In the genomic region with DNA sequence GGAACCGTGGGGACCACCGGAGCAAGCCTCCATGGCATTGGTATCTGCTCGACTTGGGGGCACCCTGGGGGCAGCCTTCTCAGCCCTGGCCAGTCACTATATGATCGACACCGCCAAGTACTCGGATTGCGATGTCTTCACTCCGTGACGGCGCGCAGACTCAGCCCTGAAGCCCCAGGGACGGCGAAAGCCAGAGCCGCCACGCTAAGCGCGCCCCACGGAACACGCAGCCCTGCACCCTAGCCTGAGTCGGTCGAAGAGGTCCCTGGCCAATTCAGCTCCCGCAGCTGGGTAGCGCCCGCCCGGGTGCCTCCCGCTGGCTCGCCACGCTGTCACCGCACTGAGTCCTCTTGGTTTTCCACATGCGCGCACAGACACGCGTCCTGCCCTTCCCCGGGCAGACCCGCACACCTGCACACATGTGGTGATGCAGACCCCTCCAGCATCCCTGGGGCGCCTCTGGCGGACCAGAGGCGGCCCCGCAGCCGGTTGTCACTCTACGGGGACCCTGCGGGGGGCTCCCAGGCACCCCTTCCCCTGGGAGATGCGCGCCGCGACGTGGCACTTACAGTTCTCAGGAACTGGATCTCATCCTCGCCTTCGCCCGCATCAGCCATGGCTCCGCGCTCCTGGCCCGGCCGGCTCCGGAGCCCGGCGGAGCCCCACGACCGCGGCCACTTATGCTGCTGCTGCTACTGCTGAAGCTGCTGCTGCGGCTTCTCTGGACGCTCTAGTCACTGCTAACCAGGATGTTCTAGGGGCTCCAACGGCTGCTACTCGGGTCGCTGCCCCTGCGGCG, we compare ENCODE assay signal across 8 mouse cellular contexts. TPM values are rescaled to one million over a fixed set of nuclear protein-coding genes. Genes with fewer than 3 reads are reported as not detected.
DNase-seq lines count a peak whose midpoint lies in the region; ATAC-seq and TF ChIP-seq lines count a peak whose summit lies in the region.

No protein-coding gene starts in this region.

- peak; percentile 23; the same call in 1 of the 2 replicates for TF ChIP-seq CTCF in brain, embryonic 14.5 days (IDR thresholded peaks at IDR 0.05; ENCODE audit: borderline replicate concordance, extremely low read depth, insufficient read depth, insufficient read length)

- H3K4me3 ChIP-seq in forebrain, embryonic 12.5 days (replicated peaks) = peak overlapping the region; percentile 72
- peak overlapping the region; percentile 66 for H3K4me3 ChIP-seq in intestine, embryonic 15.5 days (replicated peaks)
- peak overlapping the region; percentile 58 for H3K4me3 ChIP-seq in liver, embryonic 12.5 days

- peak overlapping the region; percentile 66 for H3K9ac ChIP-seq in forebrain, embryonic 12.5 days
- H3K9ac ChIP-seq in intestine, embryonic 15.5 days = peak overlapping the region; percentile 59
- no peak overlapping the region for H3K9ac ChIP-seq in liver, embryonic 12.5 days

- no peaks in the 10 kb centered on the region for H3K36me3 ChIP-seq in forebrain, embryonic 12.5 days (replicated peaks)
- H3K36me3 ChIP-seq in intestine, embryonic 15.5 days = no peaks in the 10 kb centered on the region
- H3K36me3 ChIP-seq in liver, embryonic 12.5 days = no peaks in the 10 kb centered on the region

- no peak for TF ChIP-seq POLR2A in brain, embryonic 14.5 days (IDR thresholded peaks at IDR 0.05; ENCODE audit: borderline replicate concordance, extremely low read depth, insufficient read depth, insufficient read length, poor library complexity, severe bottlenecking)

- H3K27me3 ChIP-seq in forebrain, embryonic 12.5 days = peaks cover 49% of the 10 kb centered on the region
- H3K27me3 ChIP-seq in intestine, embryonic 15.5 days (replicated peaks) = peaks cover 19% of the 10 kb centered on the region
- peaks cover 77% of the 10 kb centered on the region for H3K27me3 ChIP-seq in liver, embryonic 12.5 days (replicated peaks)

- peak; percentile 81 for ATAC-seq in forebrain, embryonic 12.5 days (ENCODE audit: low FRiP score)
- ATAC-seq in intestine, embryonic 15.5 days = peak; percentile 75
- peak; percentile 23 for ATAC-seq in liver, embryonic 12.5 days

- no peaks in the 10 kb centered on the region for H3K9me3 ChIP-seq in forebrain, embryonic 12.5 days
- H3K9me3 ChIP-seq in intestine, embryonic 15.5 days = no peaks in the 10 kb centered on the region
- H3K9me3 ChIP-seq in liver, embryonic 12.5 days (replicated peaks) = no peaks in the 10 kb centered on the region

- peak; percentile 26 for DNase-seq in layer of hippocampus, adult 11-12 months (ENCODE audit: low spot score)
- DNase-seq in layer of hippocampus, adult 9-10 months (ENCODE audit: low spot score) = no peak
- peak; percentile 64 for DNase-seq in brain, embryonic 14.5 days (ENCODE audit: low read depth)
- peak; percentile 10 for DNase-seq in ovary, postnatal 10 days (ENCODE audit: low spot score)
- no peak for DNase-seq in thymus, adult 18-20 months

- peak overlapping the region; percentile 98 for H3K4me2 ChIP-seq in forebrain, embryonic 12.5 days
- peak overlapping the region; percentile 98 for H3K4me2 ChIP-seq in intestine, embryonic 15.5 days (replicated peaks)
- H3K4me2 ChIP-seq in liver, embryonic 12.5 days = peak overlapping the region; percentile 81

- 0% methylated on average over 67 of the region's 67 CpGs for WGBS in forebrain, embryonic 12.5 days
- WGBS in intestine, embryonic 15.5 days = under 1% methylated on average over 67 of the region's 67 CpGs
- WGBS in liver, embryonic 12.5 days (ENCODE audit: insufficient replicate concordance) = 1% methylated on average over 67 of the region's 67 CpGs

- H3K27ac ChIP-seq in forebrain, embryonic 12.5 days = no peak overlapping the region
- H3K27ac ChIP-seq in intestine, embryonic 15.5 days = no peak overlapping the region
- H3K27ac ChIP-seq in liver, embryonic 12.5 days = no peak overlapping the region

- peaks cover 14% of the 10 kb centered on the region for H3K4me1 ChIP-seq in forebrain, embryonic 12.5 days
- peaks cover 8% of the 10 kb centered on the region; the same call in 1 of the 2 replicates for H3K4me1 ChIP-seq in intestine, embryonic 15.5 days (replicated peaks)
- peaks cover 19% of the 10 kb centered on the region for H3K4me1 ChIP-seq in liver, embryonic 12.5 days

RNA-seq across cellular contexts. Expression of gene Ryr2, which starts 0.7 kb away (rescaled TPM):
- polyA plus RNA-seq in brain, embryonic 14.5 days (2012; rRNA removed) = 6.1 and 12.7 TPM in 2 replicates
- polyA plus RNA-seq in forebrain, embryonic 12.5 days (2016; fragmentation: Nextera tagmentation; extraction: Ambion mirVana) = 0.37 and 0.59 TPM in 2 replicates
- polyA plus RNA-seq in intestine, embryonic 15.5 days (2015; fragmentation: Nextera tagmentation; extraction: Ambion mirVana) = 1.0 and 1.1 TPM in 2 replicates
- 0.20 and 0.62 TPM in 2 replicates for polyA plus RNA-seq in liver, embryonic 12.5 days (2016; fragmentation: Nextera tagmentation; extraction: Ambion mirVana)

Comparison
In these comparisons a context has a peak if more than half of its experiments do, and no peak if none do; other contexts are left out.
1. DNase-seq: peak in layer of hippocampus, adult 11-12 months (single experiment), brain, embryonic 14.5 days (single experiment) and ovary, postnatal 10 days (single experiment); none in layer of hippocampus, adult 9-10 months (single experiment) and thymus, adult 18-20 months (0 of 2).
2. ATAC-seq: peak in every context shown above with its lines; median percentile 81 in forebrain, embryonic 12.5 days; 75 in intestine, embryonic 15.5 days; 23 in liver, embryonic 12.5 days.
3. Peak in every context shown above with its lines, with median percentiles within 50 percentile points of each other: H3K4me2 ChIP-seq and H3K4me3 ChIP-seq.